29 mouse cellular contexts compared by ENCODE assay signal in the genomic region with DNA sequence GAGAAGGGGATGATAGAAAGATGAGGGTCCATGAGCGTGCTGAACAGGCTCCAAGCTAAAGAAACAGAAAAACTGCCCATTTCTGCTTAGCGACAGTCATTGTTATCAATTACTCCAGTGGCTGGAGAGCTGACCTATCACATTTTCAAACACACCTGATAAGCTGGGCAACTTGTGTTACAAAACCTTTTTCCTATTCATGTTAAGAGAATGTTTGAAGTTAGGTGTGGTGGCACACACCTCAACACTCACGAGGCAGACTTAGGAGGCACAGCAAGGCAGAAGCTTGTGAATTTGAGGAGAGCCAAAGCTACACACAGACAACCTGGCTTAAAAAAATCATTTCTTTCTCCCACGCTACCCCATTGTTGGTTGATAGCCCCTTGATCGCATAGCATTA. TPM values are rescaled to one million over a fixed set of nuclear protein-coding genes. Genes with fewer than 3 reads are reported as not detected.
DNase-seq lines count a peak whose midpoint lies in the region; ATAC-seq and TF ChIP-seq lines count a peak whose summit lies in the region.
"Had no signal": no experiment of that assay in that cellular context is flagged by ENCODE, and none has a peak within 500 bp of the region (broad histone marks: within the 10 kb centered on the region; RNA-seq: fewer than 3 reads in every experiment).

No protein-coding gene starts in this region.

- H3K4me1 ChIP-seq in stomach, embryonic 14.5 days (ENCODE audit: control insufficient read depth, insufficient read depth, low read length): no peaks in the 10 kb centered on the region
- no peaks in the 10 kb centered on the region for H3K4me1 ChIP-seq in stomach, embryonic 15.5 days
- H3K4me1 ChIP-seq in stomach, postnatal 0 days (replicated peaks; ENCODE audit: control insufficient read depth, insufficient read depth): no peaks in the 10 kb centered on the region
- H3K4me1 ChIP-seq: embryonic facial prominence, embryonic 13.5 days; embryonic facial prominence, embryonic 15.5 days; forebrain, embryonic 10.5 days; forebrain, embryonic 12.5 days had no signal

- no peak overlapping the region for H3K9ac ChIP-seq in stomach, embryonic 14.5 days (replicated peaks; ENCODE audit: low read depth, low read length)
- no peak overlapping the region for H3K9ac ChIP-seq in stomach, embryonic 15.5 days
- no peak overlapping the region for H3K9ac ChIP-seq in stomach, postnatal 0 days (ENCODE audit: low read length)
- H3K9ac ChIP-seq: embryonic facial prominence, embryonic 13.5 days; embryonic facial prominence, embryonic 15.5 days; forebrain, embryonic 12.5 days had no signal

- H3K27me3 ChIP-seq in stomach, embryonic 14.5 days (ENCODE audit: control insufficient read depth, insufficient read depth, low read length): no peaks in the 10 kb centered on the region
- H3K27me3 ChIP-seq in stomach, embryonic 15.5 days (replicated peaks): no peaks in the 10 kb centered on the region
- no peaks in the 10 kb centered on the region for H3K27me3 ChIP-seq in stomach, postnatal 0 days (ENCODE audit: control insufficient read depth, insufficient read depth, low read length)
- H3K27me3 ChIP-seq: embryonic facial prominence, embryonic 13.5 days; embryonic facial prominence, embryonic 15.5 days; forebrain, embryonic 12.5 days had no signal

- no peak overlapping the region for H3K4me3 ChIP-seq in stomach, embryonic 14.5 days (ENCODE audit: low read depth, low read length)
- no peak overlapping the region for H3K4me3 ChIP-seq in stomach, embryonic 15.5 days (replicated peaks)
- H3K4me3 ChIP-seq in stomach, postnatal 0 days (ENCODE audit: low read depth, low read length): no peak overlapping the region
- H3K4me3 ChIP-seq: embryonic facial prominence, embryonic 13.5 days; embryonic facial prominence, embryonic 15.5 days; erythroblast, embryonic 14.5 days; forebrain, embryonic 10.5 days; forebrain, embryonic 12.5 days had no signal

- no peaks in the 10 kb centered on the region for H3K9me3 ChIP-seq in stomach, embryonic 14.5 days (ENCODE audit: control insufficient read depth, low read depth, low read length)
- H3K9me3 ChIP-seq in stomach, embryonic 15.5 days: no peaks in the 10 kb centered on the region
- H3K9me3 ChIP-seq in stomach, postnatal 0 days (ENCODE audit: control insufficient read depth, low read length): no peaks in the 10 kb centered on the region
- H3K9me3 ChIP-seq: embryonic facial prominence, embryonic 13.5 days; embryonic facial prominence, embryonic 15.5 days; forebrain, embryonic 10.5 days; forebrain, embryonic 12.5 days had no signal

- H3K36me3 ChIP-seq in stomach, embryonic 14.5 days (ENCODE audit: control insufficient read depth, insufficient read depth, low read length): peaks cover 3% of the 10 kb centered on the region; the same call in 1 of the 2 replicates
- no peaks in the 10 kb centered on the region for H3K36me3 ChIP-seq in stomach, embryonic 15.5 days
- no peaks in the 10 kb centered on the region for H3K36me3 ChIP-seq in stomach, postnatal 0 days (ENCODE audit: control insufficient read depth, insufficient read depth, low read length)
- H3K36me3 ChIP-seq: forebrain, embryonic 12.5 days had no signal

- peak; percentile 34 for DNase-seq in stomach, postnatal 0 days (ENCODE audit: low spot score)
- DNase-seq in layer of hippocampus, postnatal 25 days (ENCODE audit: extremely low spot score in 1 of 2, low spot score in 1 of 2): no peak
- DNase-seq: adrenal gland, adult 2 months; adrenal gland, postnatal 10 days; adrenal gland, postnatal 25 days; cerebellum, adult 11 months; cerebellum, adult 18-20 months; cerebellum, adult 8-10 months; cerebellum, adult 9-11 months; cerebellum, postnatal 14 days; cerebellum, postnatal 36 days; embryo, embryonic 11 days had no signal

- WGBS in stomach, embryonic 14.5 days: 88% methylated on average over 5 of the region's 5 CpGs
- 75% methylated on average over 5 of the region's 5 CpGs for WGBS in stomach, embryonic 15.5 days
- 61% methylated on average over 5 of the region's 5 CpGs for WGBS in stomach, postnatal 0 days

- no peak for TF ChIP-seq CTCF in stomach, postnatal 0 days (IDR thresholded peaks at IDR 0.05; ENCODE audit: low read depth)

- H3K4me2 ChIP-seq in stomach, embryonic 14.5 days (replicated peaks; ENCODE audit: low read depth, low read length): no peak overlapping the region
- no peak overlapping the region for H3K4me2 ChIP-seq in stomach, embryonic 15.5 days
- H3K4me2 ChIP-seq in stomach, postnatal 0 days (replicated peaks; ENCODE audit: low read depth): no peak overlapping the region
- H3K4me2 ChIP-seq: embryonic facial prominence, embryonic 13.5 days; embryonic facial prominence, embryonic 15.5 days; forebrain, embryonic 12.5 days had no signal

- no peak for ATAC-seq in stomach, embryonic 14.5 days (ENCODE audit: insufficient number of reproducible peaks, insufficient read depth, low FRiP score, low read depth)
- no peak for ATAC-seq in stomach, embryonic 15.5 days (ENCODE audit: insufficient read depth, low FRiP score, low read depth)
- ATAC-seq in stomach, postnatal 0 days (ENCODE audit: low FRiP score, low TSS enrichment): peak; percentile 90
- no peak for ATAC-seq in megakaryocyte-erythroid progenitor cell, adult 5-6 weeks (replicated peaks; ENCODE audit: low FRiP score, low TSS enrichment, poor library complexity, severe bottlenecking)
- ATAC-seq: forebrain, embryonic 14.5 days; forebrain, embryonic 16.5 days had no signal

- H3K27ac ChIP-seq in stomach, embryonic 14.5 days (ENCODE audit: low read length): peak overlapping the region; percentile 33; the same call in 1 of the 2 replicates
- H3K27ac ChIP-seq in stomach, embryonic 15.5 days: peak overlapping the region; percentile 21; the same call in 1 of the 2 replicates
- peak overlapping the region; percentile 70 for H3K27ac ChIP-seq in stomach, postnatal 0 days (replicated peaks)
- H3K27ac ChIP-seq: embryonic facial prominence, embryonic 13.5 days; embryonic facial prominence, embryonic 15.5 days; forebrain, embryonic 10.5 days; forebrain, embryonic 12.5 days had no signal

- TF ChIP-seq EP300 in stomach, postnatal 0 days (optimal IDR thresholded peaks at IDR 0.05): no peak

RNA-seq across cellular contexts. Expression of a gene that starts 50.9 kb away (rescaled TPM):
- polyA plus RNA-seq in stomach, embryonic 14.5 days (2014; fragmentation: Nextera tagmentation; extraction: Ambion mirVana): not detected in 2 replicates
- polyA plus RNA-seq in stomach, embryonic 15.5 days (2015; fragmentation: Nextera tagmentation; extraction: Ambion mirVana): not detected in 2 replicates
- polyA plus RNA-seq in stomach, postnatal 0 days (2015; fragmentation: Nextera tagmentation; extraction: Ambion mirVana): not detected in 2 replicates
- total RNA-seq in layer of hippocampus, postnatal 25 days (2021): not detected
- not detected in 2 replicates for total RNA-seq in megakaryocyte-erythroid progenitor cell, adult 5-6 weeks (2014; fragmentation: Nextera tagmentation)
- not detected in 2 replicates for total RNA-seq in megakaryocyte-erythroid progenitor cell, adult 5-6 weeks (2017)
- total RNA-seq: adrenal gland, adult 2 months; adrenal gland, postnatal 10 days; adrenal gland, postnatal 25 days; adrenal gland, postnatal 4 days; common myeloid progenitor, adult 5-6 weeks; ES-E14; MEL had no signal
- polyA plus RNA-seq: adrenal gland, adult 2 months; brain, embryonic 14.5 days; C2C12; embryonic facial prominence, embryonic 11.5 days; embryonic facial prominence, embryonic 13.5 days; embryonic facial prominence, embryonic 15.5 days; erythroblast, embryonic 14.5 days; forebrain, embryonic 10.5 days; forebrain, embryonic 12.5 days; forebrain, embryonic 14.5 days; forebrain, embryonic 16.5 days had no signal
